Mouse (Mus musculus): ENCODE data around the gene Arhgef3. TPM values are rescaled to one million over a fixed set of nuclear protein-coding genes. Genes with fewer than 3 reads are reported as not detected.

Arhgef3 gene
- polyA plus RNA-seq, 1 experiment from 2014 or later = 13.6 TPM

DNA sequence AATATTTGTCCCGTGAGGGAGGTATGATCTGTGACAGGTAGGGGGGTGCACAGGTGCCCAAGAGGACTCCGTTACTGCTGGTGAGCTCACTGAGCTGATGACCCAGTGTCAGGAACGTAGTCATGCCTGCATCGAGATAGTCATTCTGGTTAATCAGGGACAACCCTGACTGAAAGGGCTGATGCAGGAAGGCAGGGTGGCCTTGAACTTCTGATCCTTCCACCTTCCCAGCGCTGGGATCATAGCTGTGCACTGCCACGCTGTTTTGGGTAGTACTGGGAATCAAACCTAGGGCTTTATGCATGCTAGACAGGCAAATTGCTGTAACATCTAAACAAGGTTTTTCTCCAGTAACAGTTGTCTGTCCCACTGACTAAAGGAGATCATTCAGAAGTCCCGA is 109.9 kb downstream of the Arhgef3 start:
- Histone ChIP-seq H3K4me1 (no peaks in the 10 kb centered on the region), H3K9ac (replicated peaks) (no peak overlapping the region), H3K4me2 (no peak overlapping the region), H3K27ac (replicated peaks) (no peak overlapping the region), H3K4me3 (replicated peaks) (no peak overlapping the region), H3K27me3 (replicated peaks) (no peaks in the 10 kb centered on the region), H3K36me3 (no peaks in the 10 kb centered on the region), H3K9me3 (replicated peaks) (no peaks in the 10 kb centered on the region)
- no peak for ATAC-seq (ENCODE audit: low FRiP score)
- WGBS = 91% methylated on average over 7 of the region's 7 CpGs

DNA sequence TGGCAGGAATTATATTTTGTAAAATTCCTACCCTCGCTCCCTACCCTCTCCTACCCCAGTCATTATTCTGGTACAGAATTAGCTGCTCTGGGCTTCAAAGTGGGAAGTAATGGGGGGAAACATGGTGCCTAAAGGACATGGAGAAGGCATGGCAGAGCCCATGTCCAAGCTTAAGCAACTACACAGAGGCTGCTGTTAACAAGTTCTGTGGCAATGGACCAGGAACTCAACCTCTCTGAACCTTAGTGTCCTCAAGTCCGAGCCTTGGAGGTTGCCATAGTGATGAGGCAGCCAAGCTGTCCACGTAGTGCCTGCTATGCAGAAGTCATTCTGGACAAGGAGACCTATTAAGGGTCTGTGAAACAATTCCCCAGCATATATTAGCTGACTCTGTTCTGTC is 111.6 kb downstream of the Arhgef3 start:
- Histone ChIP-seq H3K27me3 (replicated peaks) (no peaks in the 10 kb centered on the region), H3K4me1 (peaks cover 11% of the 10 kb centered on the region), H3K4me2 (no peak overlapping the region), H3K4me3 (replicated peaks) (no peak overlapping the region), H3K27ac (replicated peaks) (no peak overlapping the region), H3K9me3 (replicated peaks) (no peaks in the 10 kb centered on the region), H3K9ac (replicated peaks) (no peak overlapping the region), H3K36me3 (no peaks in the 10 kb centered on the region)
- 59% methylated on average over 3 of the region's 3 CpGs for WGBS
- no peak for ATAC-seq (ENCODE audit: low FRiP score)

DNA sequence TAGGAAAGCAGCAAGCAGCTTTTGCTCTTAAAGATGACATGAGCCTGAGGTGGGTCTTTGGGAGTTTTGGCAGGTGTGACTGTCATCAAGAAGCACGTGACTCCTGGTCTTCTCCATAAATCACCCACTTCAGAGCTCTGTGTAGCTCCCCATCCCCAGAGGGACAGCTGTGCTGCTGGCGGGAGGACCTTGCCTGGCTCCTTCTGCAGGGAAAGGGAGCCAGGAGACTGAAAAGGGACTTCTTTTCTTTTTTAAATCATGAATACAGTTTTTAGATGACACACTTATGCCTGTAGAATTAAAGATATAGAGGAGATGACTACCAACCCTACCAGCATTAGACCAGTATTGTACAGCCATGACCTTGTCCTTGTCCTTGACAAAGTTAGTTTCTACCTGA is 113.6 kb downstream of the Arhgef3 start:
- no peak overlapping the region for H3K4me3 ChIP-seq (replicated peaks)
- H3K9ac ChIP-seq (replicated peaks) = no peak overlapping the region
- 45% methylated on average over 2 of the region's 2 CpGs for WGBS
- no peak for ATAC-seq (ENCODE audit: low FRiP score)
- no peaks in the 10 kb centered on the region for H3K9me3 ChIP-seq (replicated peaks)
- H3K36me3 ChIP-seq = no peaks in the 10 kb centered on the region
- no peaks in the 10 kb centered on the region for H3K27me3 ChIP-seq (replicated peaks)
- peaks cover 11% of the 10 kb centered on the region for H3K4me1 ChIP-seq
- no peak overlapping the region for H3K4me2 ChIP-seq
- no peak overlapping the region for H3K27ac ChIP-seq (replicated peaks)

DNA sequence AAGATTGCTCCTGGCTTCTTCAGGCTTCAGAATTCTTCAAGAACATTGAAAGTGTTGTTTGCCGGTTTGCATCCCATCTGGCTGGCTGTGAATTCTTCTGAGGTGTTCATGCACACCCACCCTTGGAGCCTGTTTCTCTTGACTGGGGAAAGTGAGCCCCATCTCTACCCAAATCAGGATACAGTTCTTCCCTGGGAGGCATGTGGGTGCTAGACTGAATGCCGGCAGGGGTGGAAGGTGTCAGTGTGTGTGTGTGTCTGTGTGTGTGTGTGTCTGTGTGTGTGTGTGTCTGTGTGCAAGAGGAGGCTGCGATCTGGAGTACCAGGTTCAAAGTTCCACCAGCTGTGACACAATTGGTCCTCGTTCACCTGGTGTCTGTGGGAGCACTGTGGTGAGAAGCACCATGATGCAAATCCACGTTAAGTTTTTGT is 114.3 kb downstream of the Arhgef3 start:
- 90% methylated on average over 5 of the region's 5 CpGs for WGBS
- peaks cover 11% of the 10 kb centered on the region for H3K4me1 ChIP-seq
- no peaks in the 10 kb centered on the region for H3K36me3 ChIP-seq
- no peak overlapping the region for H3K9ac ChIP-seq (replicated peaks)
- H3K4me3 ChIP-seq (replicated peaks) = no peak overlapping the region
- no peak overlapping the region for H3K27ac ChIP-seq (replicated peaks)
- no peaks in the 10 kb centered on the region for H3K27me3 ChIP-seq (replicated peaks)
- no peaks in the 10 kb centered on the region for H3K9me3 ChIP-seq (replicated peaks)
- no peak for ATAC-seq (ENCODE audit: low FRiP score)
- H3K4me2 ChIP-seq = no peak overlapping the region

DNA sequence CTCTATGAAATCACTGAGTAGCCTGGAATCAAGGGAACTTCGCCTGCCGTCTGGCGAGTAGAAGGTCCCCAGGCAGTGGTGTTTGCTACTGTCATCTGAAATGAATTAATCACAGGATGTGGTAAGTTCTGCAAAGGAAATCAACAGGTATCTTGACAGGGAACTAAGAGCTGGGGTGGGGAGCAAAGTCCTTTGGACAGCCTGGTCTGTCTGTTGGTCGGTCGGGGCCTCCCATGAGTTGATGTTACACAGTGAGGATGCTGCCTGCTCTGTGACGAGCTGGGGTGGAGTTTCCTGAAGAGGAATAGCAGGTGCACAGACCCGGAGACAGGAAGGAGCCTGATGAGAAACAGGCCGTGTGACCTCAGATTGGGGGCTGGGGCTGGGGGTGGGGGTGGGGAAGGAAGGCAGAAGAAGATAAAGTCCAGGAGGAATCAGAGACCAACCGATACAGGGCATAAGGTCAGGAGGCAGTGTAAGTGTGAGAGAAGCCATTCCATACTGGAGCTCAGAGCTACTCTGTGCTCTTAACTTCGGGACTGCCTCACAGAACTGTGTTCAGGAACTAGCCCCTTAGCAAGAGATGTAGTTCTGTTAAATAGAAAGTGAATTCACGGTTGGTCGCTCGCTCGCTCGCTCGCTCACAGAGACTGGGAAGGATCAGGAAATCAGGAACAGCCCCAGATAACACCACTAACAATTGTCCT is 114.9 kb downstream of the Arhgef3 start:
- ATAC-seq (ENCODE audit: low FRiP score) = no peak
- WGBS = 51% methylated on average over 16 of the region's 16 CpGs
- Histone ChIP-seq H3K36me3 (no peaks in the 10 kb centered on the region), H3K4me1 (peaks cover 11% of the 10 kb centered on the region), H3K27ac (replicated peaks) (no peak overlapping the region), H3K4me2 (no peak overlapping the region), H3K9me3 (replicated peaks) (no peaks in the 10 kb centered on the region), H3K4me3 (replicated peaks) (no peak overlapping the region), H3K27me3 (replicated peaks) (no peaks in the 10 kb centered on the region), H3K9ac (replicated peaks) (no peak overlapping the region)

DNA sequence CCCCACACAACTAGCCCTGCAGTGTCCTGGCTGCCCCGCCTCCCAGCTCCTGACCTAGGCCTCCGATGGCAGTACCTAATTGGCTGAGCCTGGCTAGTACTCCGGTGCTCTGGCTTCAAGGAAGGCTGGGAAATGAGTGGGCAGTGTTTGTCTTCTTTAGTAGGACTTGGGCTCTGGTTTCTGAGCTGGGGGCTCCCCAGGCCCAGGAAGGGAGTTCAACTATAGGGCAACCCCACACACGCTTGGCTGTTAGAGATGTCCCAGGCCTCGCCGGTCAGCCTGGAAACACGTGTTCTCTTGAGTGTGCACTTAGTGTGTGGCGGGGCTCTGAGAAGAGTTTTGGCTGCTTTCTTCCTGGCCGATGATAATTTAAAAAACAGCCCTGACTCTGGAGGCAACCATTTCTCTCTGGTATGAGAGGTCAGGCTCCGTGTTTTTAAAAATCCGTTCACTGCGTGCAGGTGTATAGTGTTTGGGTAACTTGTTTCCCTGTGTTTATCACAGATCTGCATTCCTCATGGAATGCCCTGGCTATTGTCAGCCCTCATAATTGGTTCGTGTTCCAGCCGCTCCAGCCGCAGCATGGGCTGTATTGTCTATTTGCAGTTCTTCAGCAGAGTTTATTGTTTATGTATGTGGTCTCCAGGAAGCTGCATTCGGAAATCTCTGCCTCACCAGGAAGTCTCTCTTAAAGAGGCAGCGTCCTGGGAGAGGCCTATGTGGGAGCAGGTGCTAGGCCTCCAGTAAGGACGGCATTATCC is 115.7 kb downstream of the Arhgef3 start:
- Histone ChIP-seq H3K9me3 (replicated peaks) (no peaks in the 10 kb centered on the region), H3K27ac (replicated peaks) (no peak overlapping the region; the same call in 1 of the 2 replicates), H3K9ac (replicated peaks) (no peak overlapping the region), H3K4me2 (no peak overlapping the region), H3K36me3 (no peaks in the 10 kb centered on the region), H3K27me3 (replicated peaks) (no peaks in the 10 kb centered on the region), H3K4me3 (replicated peaks) (no peak overlapping the region), H3K4me1 (peaks cover 11% of the 10 kb centered on the region)
- no peak for ATAC-seq (ENCODE audit: low FRiP score)
- WGBS = 27% methylated on average over 18 of the region's 18 CpGs

DNA sequence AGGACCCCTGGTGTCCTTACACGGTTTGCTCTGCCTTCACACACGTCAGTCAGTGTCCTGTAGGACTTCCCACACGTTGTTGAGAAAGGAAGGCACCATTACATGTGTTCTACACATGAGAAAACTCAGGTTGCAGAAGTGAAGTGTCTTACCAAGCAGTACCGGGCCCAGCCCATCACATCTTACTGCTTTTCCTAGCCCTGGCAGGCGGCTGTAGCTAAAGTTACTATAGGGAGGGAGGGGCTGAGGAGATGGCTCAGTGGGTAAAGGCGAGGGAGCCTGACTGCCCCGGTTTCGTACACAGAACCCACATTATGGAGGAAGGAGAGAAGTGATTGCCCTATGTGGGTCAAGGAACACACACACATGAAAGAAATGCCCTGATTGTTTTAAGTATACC is 116.8 kb downstream of the Arhgef3 start:
- WGBS = 88% methylated on average over 8 of the region's 8 CpGs
- Histone ChIP-seq H3K36me3 (no peaks in the 10 kb centered on the region), H3K9ac (replicated peaks) (no peak overlapping the region), H3K27ac (replicated peaks) (no peak overlapping the region), H3K27me3 (replicated peaks) (no peaks in the 10 kb centered on the region), H3K4me2 (no peak overlapping the region), H3K9me3 (replicated peaks) (no peaks in the 10 kb centered on the region), H3K4me3 (replicated peaks) (no peak overlapping the region), H3K4me1 (peaks cover 11% of the 10 kb centered on the region)
- no peak for ATAC-seq (ENCODE audit: low FRiP score)

DNA sequence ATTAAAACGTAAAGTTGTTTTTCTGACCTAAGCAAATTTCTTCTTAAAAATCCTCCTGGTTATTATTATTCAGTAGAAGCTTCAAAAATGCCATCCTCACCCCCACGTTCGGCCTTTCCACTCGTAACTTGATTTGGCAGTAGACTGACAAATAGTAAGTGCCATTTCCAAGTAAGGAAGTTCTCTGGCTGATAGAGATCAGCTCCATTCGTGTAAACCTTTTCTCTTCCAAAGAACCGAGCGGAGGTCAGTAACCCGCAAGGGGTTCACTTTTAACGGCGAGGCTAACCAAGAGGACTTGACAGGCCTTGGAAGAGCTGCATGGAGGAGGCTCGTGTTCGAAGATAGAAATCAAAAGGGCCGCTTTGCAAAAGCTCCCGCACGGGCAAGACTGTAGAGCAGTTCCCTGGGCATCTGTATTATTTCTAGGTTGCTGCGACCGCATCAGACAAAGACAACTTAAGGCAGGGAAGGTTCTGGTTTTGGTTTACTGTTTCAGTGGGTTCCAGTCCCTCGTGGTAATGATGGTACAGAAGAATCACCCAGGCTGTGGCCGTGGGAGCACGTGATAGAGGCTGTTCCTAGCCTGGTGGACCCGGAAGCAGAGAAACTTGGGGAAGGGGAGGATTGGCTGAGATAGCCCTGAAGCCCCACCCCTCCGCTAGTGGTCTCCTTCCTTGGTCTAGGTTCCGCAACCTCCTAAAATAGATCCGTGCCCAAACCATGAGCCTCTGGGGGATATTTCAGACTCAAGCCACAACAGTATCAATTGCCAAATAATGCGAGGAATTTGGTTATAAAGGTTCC is 117.5 kb downstream of the Arhgef3 start:
- no peak overlapping the region for H3K4me2 ChIP-seq
- no peaks in the 10 kb centered on the region for H3K9me3 ChIP-seq (replicated peaks)
- no peak for ATAC-seq (ENCODE audit: low FRiP score)
- peaks cover 11% of the 10 kb centered on the region for H3K4me1 ChIP-seq
- no peaks in the 10 kb centered on the region for H3K36me3 ChIP-seq
- H3K27ac ChIP-seq (replicated peaks) = no peak overlapping the region
- no peak overlapping the region for H3K4me3 ChIP-seq (replicated peaks)
- H3K9ac ChIP-seq (replicated peaks) = no peak overlapping the region
- WGBS = 92% methylated on average over 25 of the region's 25 CpGs
- H3K27me3 ChIP-seq (replicated peaks) = no peaks in the 10 kb centered on the region

DNA sequence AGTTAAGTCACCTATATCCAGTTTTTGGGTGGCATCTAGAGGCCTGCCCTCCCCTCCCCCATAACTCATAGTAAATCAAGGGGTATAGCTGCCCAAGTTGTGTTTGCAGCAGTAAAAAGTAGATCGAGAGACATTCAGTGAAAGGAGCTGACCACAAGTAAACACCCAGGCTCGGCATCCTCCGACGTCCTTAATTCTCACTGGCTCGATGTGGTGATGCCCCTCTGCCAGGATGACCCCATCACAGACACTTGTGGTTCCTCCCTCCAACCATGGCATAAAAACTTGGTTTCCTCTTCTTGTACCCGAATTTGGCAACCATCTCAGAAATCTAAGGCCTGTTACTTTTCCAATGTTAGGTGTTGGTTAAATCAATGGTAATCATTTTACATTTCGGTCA is 118.4 kb downstream of the Arhgef3 start:
- Histone ChIP-seq H3K4me1 (peaks cover 11% of the 10 kb centered on the region), H3K27me3 (replicated peaks) (no peaks in the 10 kb centered on the region), H3K4me3 (replicated peaks) (no peak overlapping the region), H3K27ac (replicated peaks) (no peak overlapping the region), H3K4me2 (no peak overlapping the region), H3K36me3 (no peaks in the 10 kb centered on the region), H3K9ac (replicated peaks) (no peak overlapping the region), H3K9me3 (replicated peaks) (no peaks in the 10 kb centered on the region)
- ATAC-seq (ENCODE audit: low FRiP score) = no peak
- 93% methylated on average over 7 of the region's 7 CpGs for WGBS

DNA sequence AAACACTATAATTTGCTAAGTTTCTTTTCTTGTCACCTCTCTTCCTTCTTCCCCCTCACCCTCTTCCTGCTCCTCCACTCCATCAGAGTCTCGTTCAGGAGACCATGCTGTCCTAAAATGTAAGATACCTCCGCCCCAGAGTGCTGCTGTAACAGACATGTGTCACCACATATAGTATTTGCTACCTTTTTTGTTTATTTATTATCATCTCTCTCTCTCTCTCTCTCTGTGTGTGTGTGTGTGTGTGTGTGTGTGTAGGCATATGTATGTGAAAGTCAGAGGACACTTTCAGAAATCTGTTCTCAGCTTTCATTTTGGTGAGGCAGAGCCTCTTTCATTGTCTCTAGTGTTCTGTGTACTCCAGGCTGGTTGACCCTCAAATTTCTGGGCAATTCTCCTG is 119.0 kb downstream of the Arhgef3 start:
- Histone ChIP-seq H3K4me1 (peaks cover 11% of the 10 kb centered on the region), H3K36me3 (no peaks in the 10 kb centered on the region), H3K27me3 (replicated peaks) (no peaks in the 10 kb centered on the region), H3K9me3 (replicated peaks) (no peaks in the 10 kb centered on the region), H3K4me3 (replicated peaks) (no peak overlapping the region), H3K9ac (replicated peaks) (no peak overlapping the region), H3K27ac (replicated peaks) (no peak overlapping the region), H3K4me2 (no peak overlapping the region)
- ATAC-seq (ENCODE audit: low FRiP score) = no peak
- WGBS = 87% methylated on average over 2 of the region's 2 CpGs

DNA sequence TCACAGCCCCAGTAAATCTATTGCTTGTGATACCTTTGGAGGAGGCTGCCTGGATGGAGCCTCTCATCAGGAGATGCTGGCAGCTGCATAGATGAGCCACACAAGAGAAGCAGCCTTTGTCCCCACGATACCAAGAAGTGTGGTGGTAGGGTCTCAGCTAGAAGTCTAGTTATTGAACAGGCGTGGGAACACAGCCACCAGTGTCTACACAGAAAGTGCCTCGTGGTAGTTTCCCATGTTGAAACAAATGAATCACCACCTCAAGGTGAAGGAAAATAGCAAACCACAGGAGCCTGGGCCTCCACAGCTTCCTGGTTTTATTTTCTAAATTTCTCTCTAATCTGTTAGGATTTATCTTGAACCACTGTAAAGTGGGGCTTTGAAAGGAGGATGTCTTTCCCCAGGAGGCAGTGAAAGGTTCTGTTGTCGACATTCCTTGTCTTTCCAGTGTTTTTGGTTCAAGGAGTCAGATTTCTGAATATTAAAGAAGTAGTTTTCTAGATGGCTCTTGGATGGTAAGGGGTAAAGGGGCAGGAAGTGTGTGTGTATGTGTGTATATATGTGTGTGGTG is 119.7 kb downstream of the Arhgef3 start:
- Histone ChIP-seq H3K4me3 (replicated peaks) (no peak overlapping the region), H3K9ac (replicated peaks) (no peak overlapping the region), H3K4me2 (no peak overlapping the region), H3K9me3 (replicated peaks) (no peaks in the 10 kb centered on the region), H3K27ac (replicated peaks) (no peak overlapping the region), H3K4me1 (peaks cover 11% of the 10 kb centered on the region), H3K27me3 (replicated peaks) (no peaks in the 10 kb centered on the region), H3K36me3 (no peaks in the 10 kb centered on the region)
- no peak for ATAC-seq (ENCODE audit: low FRiP score)
- WGBS = 64% methylated on average over 4 of the region's 4 CpGs
